Mouse (Mus musculus) left cerebral cortex, postnatal 14 days (tissue): ENCODE measurements at regions not wholly inside any gene's neighbourhood (a gene's known extent, or its start where the extent isn't known, plus 50 kb on each side); places are given as distances from the start of the nearest gene placed in this dataset.
A peak's percentile ranks its signal among the peaks of the same experiment; 100 is the strongest.

Experiments
- DNase-seq, 2 experiments: peaks; one replicate each; pipeline ENCODE4 v3.0.0; 2021 to 2022; ENCODE audit warnings: low spot score in 2 of 2, mixed read lengths in 1 of 2
- intact Hi-C: fragments of 180-260 bp; cut with DNase I; formaldehyde crosslinking; loops from one replicate; pipeline ENCODE4 v1.15.1; 2025

DNA sequence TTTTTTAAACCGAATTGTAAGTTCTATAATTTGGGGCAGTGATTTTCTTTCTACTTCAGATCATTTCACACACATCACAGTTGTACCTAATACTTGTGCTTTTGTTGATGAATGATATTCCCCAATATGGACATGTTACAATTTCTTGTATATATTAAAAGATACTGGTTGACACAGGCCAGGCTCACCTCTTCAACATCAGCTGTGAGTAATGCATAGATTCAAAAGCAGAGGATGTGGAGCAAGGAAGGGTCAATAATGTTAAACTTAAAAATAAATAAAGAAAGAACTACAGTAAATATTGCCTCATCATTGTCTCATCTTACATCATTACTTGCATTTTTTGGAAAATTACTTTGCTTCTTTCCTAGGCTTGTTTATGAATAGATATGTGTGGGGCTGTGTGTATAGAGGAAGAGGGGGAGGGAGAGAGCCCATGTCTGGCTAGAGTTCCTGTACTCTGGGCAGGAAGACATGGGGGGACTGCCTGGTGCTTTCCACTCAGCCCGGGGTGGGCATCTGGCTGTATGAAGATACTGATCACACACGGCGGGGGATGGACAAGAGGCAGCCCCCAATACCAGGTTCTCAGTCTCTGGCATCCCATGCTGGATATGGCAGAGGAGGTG, 490.1 kb downstream of the Gm6377 start:
- intact Hi-C loops: no loop called here
- no peak for DNase-seq

DNA sequence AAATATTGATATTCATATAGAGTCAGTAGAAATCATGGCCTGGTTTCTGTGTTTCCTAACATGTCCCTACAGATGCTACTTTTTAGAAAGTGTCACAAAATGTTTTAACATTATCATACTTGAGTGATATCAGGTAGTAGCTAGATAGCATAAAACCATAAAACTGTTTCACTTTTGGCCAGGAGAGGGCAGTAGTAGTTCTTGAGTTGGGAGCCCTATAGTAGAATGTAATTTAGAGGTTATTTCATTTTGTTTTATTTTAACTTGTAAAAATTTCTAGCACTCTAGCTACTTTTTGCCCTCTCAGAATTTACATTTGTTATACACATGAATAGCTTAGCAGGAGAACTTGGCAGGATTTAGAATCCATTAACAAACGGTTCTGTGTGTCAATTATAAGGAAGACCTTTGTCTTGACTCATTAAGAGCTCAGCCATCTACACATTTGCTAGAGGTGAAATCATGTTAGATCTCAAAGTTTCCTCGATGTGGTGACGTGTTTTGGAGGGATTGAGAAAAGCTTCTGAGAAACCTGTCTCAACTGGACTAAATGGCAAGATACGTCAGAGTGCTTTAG, 538.5 kb downstream of the Gm6377 start:
- DNase-seq: peak; percentile 24 to 61
- intact Hi-C loops: loop anchor here (5.0 kb wide), 1 partner anchor 1317 kb away; no protein-coding TSS in a partner anchor

DNA sequence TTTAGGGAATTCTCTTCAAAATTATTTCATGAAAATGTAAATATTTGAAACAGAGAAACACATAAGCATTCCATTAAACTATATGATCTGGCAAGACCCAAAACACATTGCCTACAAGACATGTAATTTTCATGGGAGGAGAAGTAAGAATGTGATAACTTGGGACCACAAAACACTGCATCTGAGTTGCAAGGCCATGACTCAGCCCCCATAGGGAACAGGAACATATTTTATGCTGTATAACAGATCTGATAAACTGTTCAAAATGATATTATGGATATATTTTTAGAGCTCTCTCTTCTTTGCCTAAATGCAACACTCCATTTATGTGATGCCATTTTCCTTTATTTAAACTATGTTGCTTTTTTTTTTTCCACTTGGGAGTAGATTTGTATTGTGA, 539.4 kb downstream of the Gm6377 start:
- no peak for DNase-seq
- intact Hi-C loops: loop anchor here (5.0 kb wide), 1 partner anchor 1316 kb away; no protein-coding TSS in a partner anchor
